Mouse (Mus musculus): Measurements from ENCODE around the gene Zfp541. TPM values are rescaled to one million over a fixed set of nuclear protein-coding genes. Genes with fewer than 3 reads are reported as not detected.

Gene Zfp541
- polyA plus RNA-seq, 1 experiment = not detected

DNA sequence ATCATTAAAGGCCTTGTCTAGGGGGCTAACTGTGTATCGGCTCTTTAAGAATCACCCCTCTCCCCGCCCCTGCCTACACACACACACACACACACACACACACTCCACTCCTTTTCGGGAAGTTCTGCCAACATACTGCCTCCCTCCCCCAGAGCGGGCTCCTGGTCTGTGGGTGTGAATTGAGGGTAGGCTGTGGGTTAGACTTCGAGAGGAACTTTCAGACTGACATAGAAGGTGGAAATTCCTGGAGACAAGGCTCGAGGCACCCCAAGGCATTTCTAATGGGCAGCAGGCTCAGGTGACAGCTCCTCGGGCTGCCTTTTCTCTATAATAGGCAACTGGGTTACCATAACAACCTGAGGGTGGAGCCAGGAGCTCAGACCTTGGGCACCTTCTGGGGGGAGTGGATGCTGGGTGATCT lies 70.6 kb downstream of the Zfp541 start:
- Histone ChIP-seq H3K36me3 (ENCODE audit: control insufficient read depth, insufficient read depth) (no peaks in the 10 kb centered on the region), H3K4me3 (ENCODE audit: insufficient read depth, poor library complexity, severe bottlenecking) (no peak overlapping the region), H3K79me2 (ENCODE audit: control insufficient read depth, insufficient read depth) (no peaks in the 10 kb centered on the region), H3ac (ENCODE audit: control insufficient read depth, insufficient read length, low read depth) (no peak overlapping the region), H3K79me3 (ENCODE audit: low read depth) (no peaks in the 10 kb centered on the region), H3K27me3 (ENCODE audit: control insufficient read depth, insufficient read depth, insufficient read length) (peaks cover 48% of the 10 kb centered on the region)
- no peak for TF ChIP-seq MYOD1 (IDR thresholded peaks at IDR 0.05; ENCODE audit: control insufficient read depth, insufficient read length, low read depth)
- TF ChIP-seq CEBPB (IDR thresholded peaks at IDR 0.05; ENCODE audit: low read depth) = no peak
- TF ChIP-seq USF1 (IDR thresholded peaks at IDR 0.05; ENCODE audit: low read depth) = no peak
- TF ChIP-seq MYOG (IDR thresholded peaks at IDR 0.05; ENCODE audit: control insufficient read depth, extremely low read depth, insufficient read length) = no peak
- TF ChIP-seq MAX (IDR thresholded peaks at IDR 0.05) = no peak
- no peak for TF ChIP-seq FOSL1 (IDR thresholded peaks at IDR 0.05; ENCODE audit: insufficient read depth, low read length, poor library complexity, severe bottlenecking)
- no peak for TF ChIP-seq CTCF (IDR thresholded peaks at IDR 0.05; ENCODE audit: control insufficient read depth, insufficient read depth, insufficient read length)

DNA sequence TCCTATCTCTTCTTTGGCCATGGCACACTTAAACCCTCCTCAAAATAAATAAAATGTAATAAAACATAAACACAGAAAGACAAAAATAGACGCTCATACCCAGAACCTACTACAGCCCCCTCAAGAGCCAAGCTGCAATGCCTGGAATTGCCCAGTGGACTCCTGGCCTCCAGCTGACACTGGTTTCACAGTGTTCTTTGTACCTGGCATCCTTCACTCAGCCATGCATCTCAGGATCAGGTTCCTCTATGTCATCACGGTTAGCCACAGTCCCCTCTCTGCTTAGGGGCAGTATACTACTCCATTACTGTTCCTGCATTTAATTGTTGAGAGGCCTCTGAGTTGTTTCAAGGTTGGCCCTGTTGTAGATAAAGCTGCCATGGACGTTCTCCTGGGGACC lies 71.3 kb downstream of the Zfp541 start:
- TF ChIP-seq MYOD1 (IDR thresholded peaks at IDR 0.05; ENCODE audit: control insufficient read depth, insufficient read length, low read depth) (no peak), MAX (IDR thresholded peaks at IDR 0.05) (no peak)
- H3K27me3 ChIP-seq (ENCODE audit: control insufficient read depth, insufficient read depth, insufficient read length) = peaks cover 48% of the 10 kb centered on the region
- no peaks in the 10 kb centered on the region for H3K36me3 ChIP-seq (ENCODE audit: control insufficient read depth, insufficient read depth)
- no peak overlapping the region for H3K4me3 ChIP-seq (ENCODE audit: insufficient read depth, poor library complexity, severe bottlenecking)
- no peak overlapping the region for H3ac ChIP-seq (ENCODE audit: control insufficient read depth, insufficient read length, low read depth)
- H3K79me3 ChIP-seq (ENCODE audit: low read depth) = no peaks in the 10 kb centered on the region
- no peaks in the 10 kb centered on the region for H3K79me2 ChIP-seq (ENCODE audit: control insufficient read depth, insufficient read depth)

DNA sequence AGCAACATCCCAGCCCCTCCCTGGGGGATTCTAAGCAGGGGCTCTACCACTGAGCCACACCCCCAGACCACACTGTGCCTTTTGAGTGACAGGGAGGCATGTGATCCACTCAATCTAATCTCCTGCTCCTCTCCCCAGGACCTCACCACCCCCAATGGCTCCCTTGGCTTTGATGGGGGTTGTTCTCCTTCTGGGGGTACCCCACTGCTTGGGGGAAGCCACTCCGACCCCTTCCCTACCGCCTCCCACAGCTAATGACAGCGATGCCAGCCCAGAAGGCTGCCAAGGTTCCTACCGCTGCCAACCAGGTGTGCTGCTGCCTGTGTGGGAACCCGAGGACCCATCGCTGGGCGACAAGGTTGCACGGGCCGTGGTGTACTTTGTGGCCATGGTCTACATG lies 72.1 kb downstream of the Zfp541 start:
- no peak for TF ChIP-seq MYOD1 (IDR thresholded peaks at IDR 0.05; ENCODE audit: control insufficient read depth, insufficient read length, low read depth)
- TF ChIP-seq MYOG (IDR thresholded peaks at IDR 0.05; ENCODE audit: control insufficient read depth, extremely low read depth, insufficient read length) = no peak
- no peak for TF ChIP-seq CEBPB (IDR thresholded peaks at IDR 0.05; ENCODE audit: low read depth)
- TF ChIP-seq CTCF (IDR thresholded peaks at IDR 0.05; ENCODE audit: control insufficient read depth, insufficient read depth, insufficient read length) = no peak
- no peak for TF ChIP-seq USF1 (IDR thresholded peaks at IDR 0.05; ENCODE audit: low read depth)
- no peak for TF ChIP-seq MAX (IDR thresholded peaks at IDR 0.05)
- Histone ChIP-seq H3K4me3 (ENCODE audit: insufficient read depth, poor library complexity, severe bottlenecking) (no peak overlapping the region), H3K79me3 (ENCODE audit: low read depth) (no peaks in the 10 kb centered on the region), H3K27me3 (ENCODE audit: control insufficient read depth, insufficient read depth, insufficient read length) (peaks cover 52% of the 10 kb centered on the region), H3K36me3 (ENCODE audit: control insufficient read depth, insufficient read depth) (no peaks in the 10 kb centered on the region), H3K79me2 (ENCODE audit: control insufficient read depth, insufficient read depth) (no peaks in the 10 kb centered on the region), H3ac (ENCODE audit: control insufficient read depth, insufficient read length, low read depth) (no peak overlapping the region)

DNA sequence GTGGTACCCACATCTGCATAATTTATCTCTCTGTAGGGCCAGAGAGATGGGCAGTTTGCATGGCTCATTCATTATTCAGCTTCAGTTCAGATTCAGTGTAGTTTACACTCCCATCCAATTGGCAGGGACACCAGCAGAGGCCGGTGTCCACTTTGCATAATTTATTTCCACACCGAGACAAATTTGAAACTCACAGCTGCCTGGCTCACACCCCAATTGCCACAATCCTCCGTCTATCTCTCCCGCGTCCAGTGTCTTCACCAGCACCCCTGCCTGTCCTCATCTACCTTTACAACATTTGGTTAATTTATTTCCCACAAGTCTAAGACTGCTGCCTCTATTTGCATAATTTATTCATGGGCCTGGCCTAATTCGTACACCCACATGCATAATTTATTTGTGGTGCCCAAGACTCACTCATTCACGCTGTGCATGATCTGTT lies 73.4 kb downstream of the Zfp541 start:
- TF ChIP-seq CEBPB (IDR thresholded peaks at IDR 0.05; ENCODE audit: low read depth) (no peak), USF1 (IDR thresholded peaks at IDR 0.05; ENCODE audit: low read depth) (no peak), MYOG (IDR thresholded peaks at IDR 0.05; ENCODE audit: control insufficient read depth, extremely low read depth, insufficient read length) (no peak), CTCF (IDR thresholded peaks at IDR 0.05; ENCODE audit: control insufficient read depth, insufficient read depth, insufficient read length) (no peak), MYOD1 (IDR thresholded peaks at IDR 0.05; ENCODE audit: control insufficient read depth, insufficient read length, low read depth) (no peak), MAX (IDR thresholded peaks at IDR 0.05) (no peak), FOSL1 (IDR thresholded peaks at IDR 0.05; ENCODE audit: insufficient read depth, low read length, poor library complexity, severe bottlenecking) (no peak)
- H3K27me3 ChIP-seq (ENCODE audit: control insufficient read depth, insufficient read depth, insufficient read length) = peaks cover 54% of the 10 kb centered on the region
- no peak overlapping the region for H3ac ChIP-seq (ENCODE audit: control insufficient read depth, insufficient read length, low read depth)
- no peaks in the 10 kb centered on the region for H3K79me3 ChIP-seq (ENCODE audit: low read depth)
- H3K79me2 ChIP-seq (ENCODE audit: control insufficient read depth, insufficient read depth) = no peaks in the 10 kb centered on the region
- H3K36me3 ChIP-seq (ENCODE audit: control insufficient read depth, insufficient read depth) = no peaks in the 10 kb centered on the region
- H3K4me3 ChIP-seq (ENCODE audit: insufficient read depth, poor library complexity, severe bottlenecking) = no peak overlapping the region

Other genes with a start within 250 kb of the Zfp541 start
- not detected for gene Obox6, start 222.1 kb upstream of the Zfp541 start, polyA plus RNA-seq (2012; fragmentation: generic; extraction: Trizol)
- gene Crx, start 181.8 kb upstream of the Zfp541 start, polyA plus RNA-seq (2012; fragmentation: generic; extraction: Trizol) = not detected
- not detected for gene Crxos, start 179.2 kb upstream of the Zfp541 start, polyA plus RNA-seq (2012; fragmentation: generic; extraction: Trizol)
- 423 TPM for gene Selenow, start 139.4 kb upstream of the Zfp541 start, polyA plus RNA-seq (2012; fragmentation: generic; extraction: Trizol)
- 228 TPM for gene Nop53, start 115.7 kb upstream of the Zfp541 start, polyA plus RNA-seq (2012; fragmentation: generic; extraction: Trizol)
- 98.7 TPM for gene Ehd2, start 94.2 kb upstream of the Zfp541 start, polyA plus RNA-seq (2012; fragmentation: generic; extraction: Trizol)
- gene Bicra, start 13.9 kb upstream of the Zfp541 start, polyA plus RNA-seq (2012; fragmentation: generic; extraction: Trizol) = 4.3 TPM
- gene Napa, start 36.6 kb downstream of the Zfp541 start, polyA plus RNA-seq (2012; fragmentation: generic; extraction: Trizol) = 138 TPM
- 13.1 TPM for gene Kptn, start 58.1 kb downstream of the Zfp541 start, polyA plus RNA-seq (2012; fragmentation: generic; extraction: Trizol)
- gene Slc8a2, start 68.0 kb downstream of the Zfp541 start, polyA plus RNA-seq (2012; fragmentation: generic; extraction: Trizol) = 0.02 TPM
- gene Meis3, start 113.3 kb downstream of the Zfp541 start, polyA plus RNA-seq (2012; fragmentation: generic; extraction: Trizol) = 4.5 TPM
- gene Dhx34, start 160.2 kb downstream of the Zfp541 start, polyA plus RNA-seq (2012; fragmentation: generic; extraction: Trizol) = 14.4 TPM
- not detected for gene C5ar2, start 182.3 kb downstream of the Zfp541 start, polyA plus RNA-seq (2012; fragmentation: generic; extraction: Trizol)
- gene C5ar1, start 197.7 kb downstream of the Zfp541 start, polyA plus RNA-seq (2012; fragmentation: generic; extraction: Trizol) = 0.02 TPM
- 11.7 TPM for gene Inafm1, start 211.8 kb downstream of the Zfp541 start, polyA plus RNA-seq (2012; fragmentation: generic; extraction: Trizol)
- 52.2 TPM for gene Ccdc9, start 225.0 kb downstream of the Zfp541 start, polyA plus RNA-seq (2012; fragmentation: generic; extraction: Trizol)
- gene Bbc3, start 246.6 kb downstream of the Zfp541 start, polyA plus RNA-seq (2012; fragmentation: generic; extraction: Trizol) = 6.6 TPM

Measured in C2C12 (cell line).